Mouse (Mus musculus) cortical plate, adult 2 months (tissue): ENCODE results near the gene Snph.

Experiments
- CTCF ChIP-seq: fragments of 200-500 bp; IDR thresholded peaks from 2 replicates; pipeline ENCODE4 v1.5.1; 2011; ENCODE audit warnings: mild to moderate bottlenecking, control low read depth, low read length; ENCODE audit not compliant: insufficient read depth; ENCODE audit errors: extremely low read depth
- POLR2A ChIP-seq: fragments of 200-500 bp; IDR thresholded peaks from 2 replicates; pipeline ENCODE4 v1.6.1; 2011; ENCODE audit warnings: mild to moderate bottlenecking, low read length, control low read depth; ENCODE audit not compliant: insufficient read depth; ENCODE audit errors: extremely low read depth

DNA sequence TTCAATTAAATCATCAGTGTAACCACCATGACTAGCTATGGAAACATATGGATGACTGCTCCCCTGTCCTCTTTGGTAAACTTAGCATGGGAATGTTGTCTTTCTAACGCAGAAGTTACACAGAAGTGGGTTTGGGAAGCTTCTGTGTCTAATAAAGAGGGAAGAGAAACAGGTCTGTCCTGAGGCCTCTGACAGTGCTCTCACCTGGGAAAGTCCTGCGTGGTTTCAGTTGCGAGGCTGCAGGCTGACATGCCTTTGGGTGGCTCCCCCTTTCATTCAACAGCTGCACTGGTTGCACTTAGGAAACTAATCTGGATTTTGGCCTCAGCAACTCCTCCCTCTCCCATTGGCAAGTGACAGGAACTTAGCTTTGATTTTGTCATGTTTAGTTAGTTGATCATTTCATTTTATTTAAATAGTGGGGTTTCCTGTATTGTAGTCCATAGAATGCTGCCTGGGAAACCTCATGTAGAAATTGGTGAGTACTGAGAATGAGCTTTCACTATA lies 82.7 kb downstream of the Snph start:
- TF ChIP-seq POLR2A: no peak
- TF ChIP-seq CTCF: no peak
